Mouse (Mus musculus): ENCODE data around the gene Tll1. TPM values are rescaled to one million over a fixed set of nuclear protein-coding genes. Genes with fewer than 3 reads are reported as not detected.
"Not testable (repeated sequence)": the region's sequence is repeated elsewhere in the genome, so short reads cannot be mapped to it uniquely, and the experiment has no call there.

Gene Tll1
- total RNA-seq, 4 experiments from 2014 or later: 2.1 to 3.4 (median 2.3) TPM

- DNase-seq (ENCODE audit: low spot score in 2 of 2): no peak
These were observed 132.7 kb downstream of the Tll1 start for GRCm38 (mm10) chr8:64073396-64073795.

- DNase-seq (ENCODE audit: low spot score in 2 of 2): no peak
These were observed 146.2 kb downstream of the Tll1 start for GRCm38 (mm10) chr8:64059867-64060266.

- no peak for DNase-seq (ENCODE audit: low spot score in 2 of 2)
These were observed 148.5 kb downstream of the Tll1 start for GRCm38 (mm10) chr8:64057571-64057970.

- DNase-seq (ENCODE audit: low spot score in 2 of 2): no peak
These were observed 157.5 kb downstream of the Tll1 start for GRCm38 (mm10) chr8:64048556-64048955.

GRCm38 (mm10) chr8:64047963-64048505 is 158.0 kb downstream of the Tll1 start:
- no peak for DNase-seq (ENCODE audit: low spot score in 2 of 2)

- DNase-seq (ENCODE audit: low spot score in 2 of 2): no peak
These were observed 164.7 kb downstream of the Tll1 start for GRCm38 (mm10) chr8:64041303-64041884.

GRCm38 (mm10) chr8:64030672-64031385 is 175.2 kb downstream of the Tll1 start:
- DNase-seq (ENCODE audit: low spot score in 2 of 2): no peak

- no peak for DNase-seq (ENCODE audit: low spot score in 2 of 2)
These were observed 176.0 kb downstream of the Tll1 start for GRCm38 (mm10) chr8:64030081-64030480.

GRCm38 (mm10) chr8:64029525-64029924 is 176.5 kb downstream of the Tll1 start:
- no peak for DNase-seq (ENCODE audit: low spot score in 2 of 2)

GRCm38 (mm10) chr8:64024359-64024758 is 181.7 kb downstream of the Tll1 start:
- no peak for DNase-seq (ENCODE audit: low spot score in 2 of 2)

GRCm38 (mm10) chr8:64023579-64023978 is 182.5 kb downstream of the Tll1 start:
- DNase-seq (ENCODE audit: low spot score in 2 of 2): no peak

- no peak for DNase-seq (ENCODE audit: low spot score in 2 of 2)
These were observed 183.0 kb downstream of the Tll1 start for GRCm38 (mm10) chr8:64023027-64023426.

GRCm38 (mm10) chr8:63970612-63971391 is 235.3 kb downstream of the Tll1 start:
- not testable (repeated sequence) for DNase-seq (ENCODE audit: low spot score in 2 of 2)
